Mouse (Mus musculus): ENCODE results near the gene Tlr7. TPM values are rescaled to one million over a fixed set of nuclear protein-coding genes. Genes with fewer than 3 reads are reported as not detected.

The Tlr7 gene
- total and polyA plus RNA-seq, 3 experiments = not detected

DNA sequence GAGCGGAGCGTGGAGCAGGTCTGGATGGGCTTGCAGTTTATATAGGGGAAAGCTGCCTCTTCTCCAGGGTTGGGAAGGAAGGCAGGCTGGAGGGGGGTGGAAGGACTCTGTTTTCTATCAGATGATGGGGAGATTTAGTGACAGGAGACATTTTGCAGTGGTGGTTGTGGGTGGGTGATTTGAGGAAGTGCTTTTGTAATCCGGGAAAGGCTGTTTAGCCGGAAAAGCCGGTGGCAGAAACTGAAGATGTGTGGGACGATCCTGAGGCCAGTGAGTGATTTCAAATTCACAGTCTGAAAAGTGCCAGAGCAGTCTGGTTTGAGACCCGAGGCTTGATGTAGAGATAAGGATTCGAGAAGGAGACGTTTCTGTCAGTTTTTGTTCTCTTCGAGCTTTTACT is 53.8 kb downstream of the Tlr7 start:
- no peak for TF ChIP-seq POLR2AphosphoS5 (IDR thresholded peaks at IDR 0.05; ENCODE audit: insufficient replicate concordance, low read depth, low read length)
- TF ChIP-seq GATA1 (IDR thresholded peaks at IDR 0.05; ENCODE audit: borderline replicate concordance, low read length) = no peak
- no peak for TF ChIP-seq GATA2 (IDR thresholded peaks at IDR 0.05; ENCODE audit: borderline replicate concordance, low read depth, low read length)
- TF ChIP-seq CTCF (IDR thresholded peaks at IDR 0.05; ENCODE audit: low read depth, low read length) = no peak
- no peak for TF ChIP-seq TAL1 (conservative IDR thresholded peaks at IDR 0.05; ENCODE audit: low read depth, low read length)
- Histone ChIP-seq H3K27me3 (ENCODE audit: insufficient read depth, low read length) (no peaks in the 10 kb centered on the region), H3K4me1 (ENCODE audit: insufficient read depth, low read depth, low read length) (no peaks in the 10 kb centered on the region), H3K36me3 (replicated peaks) (no peaks in the 10 kb centered on the region), H3K9me3 (replicated peaks) (no peaks in the 10 kb centered on the region), H3K4me3 (ENCODE audit: low read depth, low read length) (no peak overlapping the region)
- DNase-seq (ENCODE audit: low spot score) = no peak
- ATAC-seq (ENCODE audit: extremely low read depth, insufficient number of reproducible peaks, low FRiP score, poor library complexity, severe bottlenecking) = no peak

DNA sequence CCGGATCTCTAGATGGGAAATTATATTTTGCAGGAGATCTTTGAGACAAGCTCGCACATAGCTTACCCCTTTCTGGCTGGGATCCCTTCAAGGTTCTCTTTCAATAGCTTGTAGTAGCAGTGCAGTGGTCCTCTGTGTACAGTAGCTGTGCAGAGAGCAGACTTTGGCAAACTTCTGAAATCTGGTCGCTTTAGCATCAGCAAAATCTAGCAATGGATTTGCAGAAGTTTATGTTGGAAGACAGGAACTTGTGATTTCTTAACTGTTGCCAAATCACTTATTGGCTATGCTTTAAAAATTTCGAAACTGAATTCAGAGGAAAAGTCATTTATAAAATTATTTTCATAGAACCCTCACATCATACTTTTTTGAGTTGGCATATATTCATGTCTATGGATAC is 66.3 kb downstream of the Tlr7 start, which contains the start of gene Tlr8:
Tlr8 (minus strand) TSS at position 244 of the 400 bp plus-strand sequence.
- Histone ChIP-seq H3K27me3 (ENCODE audit: insufficient read depth, low read length) (no peaks in the 10 kb centered on the region), H3K4me1 (ENCODE audit: insufficient read depth, low read depth, low read length) (no peaks in the 10 kb centered on the region), H3K4me3 (ENCODE audit: low read depth, low read length) (no peak within 1 kb of the TSS), H3K9me3 (replicated peaks) (no peaks in the 10 kb centered on the region), H3K36me3 (replicated peaks) (no peaks in the 10 kb centered on the region)
- no peak for DNase-seq (ENCODE audit: low spot score)
- ATAC-seq (ENCODE audit: extremely low read depth, insufficient number of reproducible peaks, low FRiP score, poor library complexity, severe bottlenecking) = no peak
- TF ChIP-seq GATA2 (IDR thresholded peaks at IDR 0.05; ENCODE audit: borderline replicate concordance, low read depth, low read length) = no peak
- no peak for TF ChIP-seq GATA1 (IDR thresholded peaks at IDR 0.05; ENCODE audit: borderline replicate concordance, low read length)
- TF ChIP-seq CTCF (IDR thresholded peaks at IDR 0.05; ENCODE audit: low read depth, low read length) = no peak
- no peak for TF ChIP-seq POLR2AphosphoS5 (IDR thresholded peaks at IDR 0.05; ENCODE audit: insufficient replicate concordance, low read depth, low read length)
- TF ChIP-seq TAL1 (conservative IDR thresholded peaks at IDR 0.05; ENCODE audit: low read depth, low read length) = no peak

DNA sequence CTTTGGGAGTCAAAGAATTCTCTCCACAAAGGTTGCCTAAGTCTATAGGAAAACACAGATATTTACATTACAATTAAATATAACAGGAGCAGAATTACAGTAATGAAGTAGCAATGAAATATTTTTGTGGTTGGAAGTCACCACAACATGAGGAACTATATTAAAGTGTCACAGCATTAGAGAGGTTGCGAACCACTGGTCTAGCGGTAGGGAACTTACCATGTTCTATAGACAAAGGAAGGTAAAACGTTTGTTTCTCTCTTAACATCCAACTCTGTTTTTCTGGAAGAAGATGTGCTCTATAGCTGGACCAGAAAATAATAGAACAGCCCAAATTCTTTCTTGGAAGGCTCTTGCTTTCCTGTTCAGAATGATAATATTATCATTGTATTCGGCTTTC is 66.8 kb downstream of the Tlr7 start:
- Histone ChIP-seq H3K36me3 (replicated peaks) (no peaks in the 10 kb centered on the region), H3K27me3 (ENCODE audit: insufficient read depth, low read length) (no peaks in the 10 kb centered on the region), H3K4me3 (ENCODE audit: low read depth, low read length) (no peak overlapping the region), H3K4me1 (ENCODE audit: insufficient read depth, low read depth, low read length) (no peaks in the 10 kb centered on the region), H3K9me3 (replicated peaks) (no peaks in the 10 kb centered on the region)
- no peak for ATAC-seq (ENCODE audit: extremely low read depth, insufficient number of reproducible peaks, low FRiP score, poor library complexity, severe bottlenecking)
- no peak for TF ChIP-seq CTCF (IDR thresholded peaks at IDR 0.05; ENCODE audit: low read depth, low read length)
- TF ChIP-seq GATA2 (IDR thresholded peaks at IDR 0.05; ENCODE audit: borderline replicate concordance, low read depth, low read length) = no peak
- no peak for TF ChIP-seq POLR2AphosphoS5 (IDR thresholded peaks at IDR 0.05; ENCODE audit: insufficient replicate concordance, low read depth, low read length)
- TF ChIP-seq GATA1 (IDR thresholded peaks at IDR 0.05; ENCODE audit: borderline replicate concordance, low read length) = no peak
- no peak for TF ChIP-seq TAL1 (conservative IDR thresholded peaks at IDR 0.05; ENCODE audit: low read depth, low read length)
- no peak for DNase-seq (ENCODE audit: low spot score)

Other genes starting within 250 kb of the Tlr7 start
- gene Tmsb4x, start 121.2 kb downstream of the Tlr7 start, total RNA-seq (2014; fragmentation: Nextera tagmentation) = not detected in 2 replicates
- gene Tmsb4x, start 121.2 kb downstream of the Tlr7 start, total RNA-seq (2017) = 0.46 and 0.87 TPM in 2 replicates
- 0.09 TPM in 1 of 2 replicates, not detected in the other for gene Tmsb4x, start 121.2 kb downstream of the Tlr7 start, polyA plus RNA-seq (2012)
- gene Tlr8, start 66.2 kb downstream of the Tlr7 start, total RNA-seq (2014; fragmentation: Nextera tagmentation) = not detected in 2 replicates
- gene Tlr8, start 66.2 kb downstream of the Tlr7 start, total RNA-seq (2017) = 0.11 TPM in 1 of 2 replicates, not detected in the other
- gene Tlr8, start 66.2 kb downstream of the Tlr7 start, polyA plus RNA-seq (2012) = not detected in 2 replicates
- 43.3 and 44.2 TPM in 2 replicates for gene Prps2, start 52.2 kb upstream of the Tlr7 start, total RNA-seq (2014; fragmentation: Nextera tagmentation)
- 32.6 and 40.4 TPM in 2 replicates for gene Prps2, start 52.2 kb upstream of the Tlr7 start, total RNA-seq (2017)
- 21.5 and 22.4 TPM in 2 replicates for gene Prps2, start 52.2 kb upstream of the Tlr7 start, polyA plus RNA-seq (2012)

All from G1E (cell line).